Mouse (Mus musculus) Muller cell, postnatal 12 days (primary cell): ENCODE results near the gene Krba1.

Experiments used
- DNase-seq: peaks from one replicate; pipeline ENCODE4 v3.0.0-alpha.2; 2015; ENCODE audit errors: inconsistent ontology term

Gene Krba1

GRCm38 (mm10) chr6:48448527-48448926 lies 53.1 kb downstream of the Krba1 start:
- DNase-seq, result no peak

- no peak for DNase-seq
Measured at GRCm38 (mm10) chr6:48452151-48452550, 56.8 kb downstream of the Krba1 start.

GRCm38 (mm10) chr6:48452771-48453170 lies 57.4 kb downstream of the Krba1 start:
- no peak for DNase-seq

GRCm38 (mm10) chr6:48464966-48465679 lies 69.7 kb downstream of the Krba1 start:
- no peak for DNase-seq

GRCm38 (mm10) chr6:48466715-48467114 lies 71.3 kb downstream of the Krba1 start:
- DNase-seq, result no peak

GRCm38 (mm10) chr6:48467490-48467889 lies 72.1 kb downstream of the Krba1 start:
- no peak for DNase-seq
